Mouse (Mus musculus) neutrophil, adult 65 days (primary cell): Measurements from ENCODE around the gene C6. TPM values are rescaled to one million over a fixed set of nuclear protein-coding genes. Genes with fewer than 3 reads are reported as not detected.

Experiments
- total RNA-seq: library from RNA; stranded (reverse); gene quantifications from 2 replicates; pipeline ENCODE4 v1.2.4, GENCODE M21; 2023

C6 gene
- not detected in 2 replicates for total RNA-seq

DNA sequence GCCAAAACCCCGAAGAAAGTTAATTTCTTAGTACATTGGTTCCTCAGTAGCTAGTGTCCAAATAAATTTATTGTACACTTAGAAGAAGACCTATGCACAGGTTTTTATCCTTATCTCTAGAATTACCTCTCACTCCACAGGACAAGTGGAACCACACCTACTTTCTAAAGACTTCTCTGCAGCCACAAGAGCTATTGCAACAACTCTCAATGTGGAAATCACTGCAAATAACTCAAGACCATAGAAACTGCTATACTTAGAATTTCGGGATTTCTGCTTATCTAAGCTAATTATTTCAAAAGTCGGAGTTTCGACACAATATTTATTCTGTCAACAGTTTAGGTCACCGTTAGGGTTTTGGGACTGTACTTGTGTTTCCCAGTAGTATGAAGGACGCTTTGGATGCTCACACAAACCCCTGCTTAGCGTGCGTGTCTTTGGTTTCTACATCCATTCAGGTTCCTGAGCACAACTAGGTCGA, at the start of gene C6:
C6 (plus strand) TSS at position 346 of the 481 bp plus-strand sequence.

Other genes starting within 250 kb of the C6 start
- not detected in 2 replicates for gene Mroh2b, start 171.6 kb downstream of the C6 start, total RNA-seq